Mouse (Mus musculus) gastrocnemius, postnatal 36 days (tissue): ENCODE results near the gene Ugt8a. TPM values are rescaled to one million over a fixed set of nuclear protein-coding genes. Genes with fewer than 3 reads are reported as not detected.

ENCODE experiments used
- DNase-seq, 2 experiments: peaks; one replicate each; pipeline ENCODE4 v3.0.0; 2022
- intact Hi-C: fragments of 180-260 bp; cut with DNase I; formaldehyde crosslinking; loops from one replicate; pipeline ENCODE4 v1.15.1; 2025
- long read RNA-seq, 2 experiments: library from polyadenylated mRNA; stranded (forward); transcript quantifications; one replicate each; pipeline ENCODE4 v2.0.0; 2021
- total RNA-seq, 2 experiments: library from RNA; stranded (reverse); gene quantifications; 2 replicates each; pipeline ENCODE4 v1.2.3; 2021

Ugt8a gene
- 1 to 10 TPM in 1 of 2 experiments, under 1 TPM in 1; 0.54 to 2.2 TPM for total RNA-seq
- long read RNA-seq, experiment 1 = 0 reads
- long read RNA-seq, experiment 2 = 0 reads

- intact Hi-C loops = no loop called here
- DNase-seq = no peak
These were observed at the start of gene Ugt8a for GRCm38 (mm10) chr3:125938092-125938755. Gene Ugt8a, minus strand, starts transcription at chr3:125938619.

DNA sequence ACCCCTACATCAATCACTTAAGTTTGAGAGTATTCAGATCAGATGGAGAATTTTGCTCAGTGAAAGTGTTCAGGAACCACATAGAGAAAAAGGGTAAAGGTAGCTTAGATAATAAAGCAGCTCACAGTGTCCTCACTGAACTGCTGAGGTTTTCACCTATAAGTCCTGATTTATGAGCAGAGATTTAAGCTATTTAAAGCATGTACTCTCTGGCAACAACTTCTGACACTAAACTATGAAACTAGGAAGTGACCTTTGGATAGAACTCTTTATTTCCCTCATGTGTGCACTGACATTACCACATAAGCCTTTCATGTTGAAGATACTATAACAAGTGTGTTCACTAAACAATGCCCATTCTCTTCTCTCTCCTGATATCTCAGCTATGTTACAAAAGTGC is 48.2 kb upstream of the Ugt8a start:
- no peak for DNase-seq
- intact Hi-C loops = no loop called here

GRCm38 (mm10) chr3:125983707-125984420 is 45.4 kb upstream of the Ugt8a start:
- intact Hi-C loops = no loop called here
- DNase-seq = no peak

- DNase-seq = no peak
- intact Hi-C loops = no loop called here
These were observed 41.1 kb upstream of the Ugt8a start for GRCm38 (mm10) chr3:125979475-125979874.

- intact Hi-C loops = no loop called here
- DNase-seq = no peak
These were observed 37.5 kb upstream of the Ugt8a start for GRCm38 (mm10) chr3:125975899-125976298.

GRCm38 (mm10) chr3:125969458-125969857 is 31.0 kb upstream of the Ugt8a start:
- intact Hi-C loops = no loop called here

DNA sequence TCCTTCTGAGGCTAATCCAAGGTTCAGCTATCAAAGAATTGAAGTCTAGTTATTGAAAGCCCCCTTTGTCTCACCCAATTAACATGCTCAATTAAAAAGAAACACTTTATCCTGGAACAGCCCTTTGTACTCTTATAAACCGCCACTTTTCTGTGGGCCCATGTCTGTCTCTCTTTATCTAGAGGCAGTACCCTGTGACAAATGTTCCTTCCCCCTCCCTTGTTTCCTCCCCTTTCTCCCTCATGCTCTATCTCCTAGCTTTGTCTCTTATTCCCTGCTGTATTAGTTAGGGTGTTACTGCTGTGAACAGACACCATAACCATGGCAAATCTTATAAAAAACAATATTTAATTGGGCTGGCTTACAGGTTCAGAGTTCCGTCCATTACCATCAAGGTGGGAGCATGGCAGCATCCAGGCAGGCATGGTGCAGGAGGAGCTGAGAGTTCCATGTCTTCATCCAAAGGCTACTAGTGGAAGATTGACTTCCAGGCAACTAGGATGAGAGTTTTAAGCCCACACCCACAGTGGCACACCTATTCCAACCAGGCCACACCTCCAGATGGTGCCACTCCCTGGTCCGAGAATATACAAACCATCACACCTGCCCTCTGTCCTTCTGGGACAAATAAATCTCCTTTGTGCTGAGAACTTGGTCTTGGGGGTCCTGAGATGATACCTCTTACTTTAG is 17.9 kb upstream of the Ugt8a start:
- DNase-seq = no peak
- intact Hi-C loops = no loop called here

More at GRCm38 (mm10) chr3:125969458-125969857, 31.0 kb upstream of the Ugt8a start:
- DNase-seq = no peak

- intact Hi-C loops = no loop called here
- no peak for DNase-seq
These were observed 16.5 kb upstream of the Ugt8a start for GRCm38 (mm10) chr3:125954881-125955280.

DNA sequence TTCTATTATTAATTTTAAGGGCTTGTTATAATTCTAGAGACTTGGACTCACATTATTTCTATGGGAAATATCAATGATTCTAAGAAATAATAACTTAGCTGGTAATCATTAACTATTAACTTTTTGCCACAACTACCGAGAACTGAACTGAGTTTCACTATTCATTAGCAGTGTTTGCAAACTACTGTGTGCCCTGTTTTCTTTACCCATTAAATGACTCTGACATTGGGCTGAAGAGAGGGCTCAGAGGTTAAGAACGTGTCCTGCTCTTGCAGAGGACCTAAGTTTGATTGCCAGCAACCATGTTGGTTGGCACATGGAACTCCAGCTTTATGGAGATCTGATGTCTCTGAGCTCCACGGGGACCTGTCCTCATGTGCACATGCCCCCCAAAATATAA is 2.4 kb upstream of the Ugt8a start:
- DNase-seq = no peak
- intact Hi-C loops = no loop called here

- intact Hi-C loops = no loop called here
- DNase-seq = no peak
These were observed 314 bp upstream of the Ugt8a start for GRCm38 (mm10) chr3:125938756-125939109.

GRCm38 (mm10) chr3:125937536-125938091 is 805 bp downstream of the Ugt8a start:
- intact Hi-C loops = no loop called here

DNA sequence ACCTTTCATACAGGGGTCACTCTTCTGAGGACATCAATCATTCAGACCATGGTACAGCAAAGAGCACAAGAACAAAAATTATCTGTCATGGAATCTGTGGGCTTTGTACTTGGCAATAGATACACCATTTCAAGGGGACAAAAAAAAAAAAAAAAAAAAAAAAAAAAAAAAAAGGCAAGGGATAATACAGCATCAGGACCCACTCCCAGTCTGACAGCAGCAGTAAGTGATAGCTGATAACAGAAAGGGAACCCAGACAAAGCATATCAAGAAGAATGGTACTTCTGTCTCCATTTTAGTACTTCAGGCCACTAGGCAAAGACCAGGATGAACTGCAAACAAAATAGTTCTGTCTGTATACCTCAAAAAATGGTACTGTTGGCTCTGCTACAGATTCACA is 2.6 kb downstream of the Ugt8a start:
- DNase-seq = no peak
- intact Hi-C loops = no loop called here

More at GRCm38 (mm10) chr3:125937536-125938091, 805 bp downstream of the Ugt8a start:
- no peak for DNase-seq

GRCm38 (mm10) chr3:125932594-125933237 is 5.7 kb downstream of the Ugt8a start:
- intact Hi-C loops = no loop called here
- no peak for DNase-seq

GRCm38 (mm10) chr3:125931059-125931458 is 7.4 kb downstream of the Ugt8a start:
- intact Hi-C loops = no loop called here
- no peak for DNase-seq

GRCm38 (mm10) chr3:125920876-125921275 is 17.5 kb downstream of the Ugt8a start:
- DNase-seq = no peak
- intact Hi-C loops = no loop called here

DNA sequence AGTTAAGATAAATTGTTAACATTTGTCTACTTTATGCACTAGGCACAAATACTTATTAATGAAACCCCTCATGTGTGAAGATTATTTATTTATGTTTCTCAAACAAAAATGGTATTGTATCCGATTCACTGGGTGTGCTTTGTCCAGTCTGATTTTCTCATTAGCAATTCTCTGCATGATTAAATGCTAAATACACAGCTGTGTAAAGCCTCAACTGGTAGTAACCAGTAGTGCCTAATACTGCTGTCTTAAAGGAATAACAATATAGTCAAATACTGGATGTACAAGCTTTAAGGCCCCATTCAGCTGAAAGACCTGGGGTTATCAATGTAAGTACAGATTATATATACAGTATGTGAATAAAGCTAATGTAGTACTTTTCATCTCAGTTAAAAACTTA is 39.4 kb downstream of the Ugt8a start:
- no peak for DNase-seq
- intact Hi-C loops = no loop called here

DNA sequence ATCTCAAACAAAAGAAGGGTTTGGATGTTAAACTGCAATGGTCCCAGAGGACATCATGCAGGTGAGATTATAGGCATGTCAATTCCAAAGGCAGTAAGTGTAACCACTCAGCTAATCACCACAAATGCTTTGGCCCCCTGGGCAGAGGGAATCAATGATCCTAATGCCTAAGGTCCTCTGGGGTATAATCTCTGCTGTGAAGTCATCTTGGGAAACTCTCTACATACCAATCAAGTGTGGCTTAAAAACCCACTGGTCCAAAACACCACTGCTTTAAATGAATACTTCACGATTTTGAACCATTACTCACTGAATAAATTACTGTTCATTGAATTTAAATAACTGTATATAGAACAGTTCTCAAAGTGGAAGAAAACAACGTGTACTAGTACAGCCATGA is 51.3 kb downstream of the Ugt8a start:
- DNase-seq = no peak
- intact Hi-C loops = no loop called here

DNA sequence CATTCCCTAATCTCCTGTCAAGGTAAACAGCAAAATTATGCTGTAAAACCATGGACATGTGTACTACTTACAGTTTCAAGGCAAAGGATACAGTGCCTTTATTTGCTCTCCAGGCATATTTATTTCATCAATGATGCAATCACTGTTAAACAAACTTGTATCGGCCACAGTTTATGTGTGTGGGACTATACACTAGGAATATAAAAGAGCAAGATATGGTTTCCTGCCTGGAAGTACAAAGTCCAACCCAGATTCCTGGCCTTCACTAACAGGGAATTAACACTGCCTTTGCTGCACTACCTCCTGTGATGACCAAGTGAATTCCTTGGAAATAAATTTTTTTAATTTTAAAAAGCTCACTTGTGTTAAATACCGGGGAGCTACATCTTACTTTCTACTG is 53.5 kb downstream of the Ugt8a start:
- intact Hi-C loops = no loop called here
- DNase-seq = no peak

DNA sequence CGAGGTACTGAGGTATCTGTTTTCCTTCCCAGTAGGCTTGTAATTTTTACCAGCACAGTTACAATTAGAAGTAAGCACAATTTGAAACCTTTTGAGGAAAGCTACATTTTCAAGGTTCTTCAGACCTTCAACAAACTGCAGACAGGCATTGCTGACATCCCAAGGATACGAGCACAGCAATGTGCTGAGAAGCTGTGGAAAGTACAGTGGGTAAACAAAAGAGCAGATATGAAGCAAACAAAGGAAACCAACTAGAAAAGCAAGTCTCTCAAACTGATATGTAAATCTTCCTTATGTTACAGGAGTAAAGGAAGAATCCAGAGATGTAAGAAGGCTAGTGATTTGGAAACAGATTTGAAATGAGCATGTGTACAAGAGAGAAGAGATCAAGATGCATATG is 54.0 kb downstream of the Ugt8a start:
- intact Hi-C loops = no loop called here

DNA sequence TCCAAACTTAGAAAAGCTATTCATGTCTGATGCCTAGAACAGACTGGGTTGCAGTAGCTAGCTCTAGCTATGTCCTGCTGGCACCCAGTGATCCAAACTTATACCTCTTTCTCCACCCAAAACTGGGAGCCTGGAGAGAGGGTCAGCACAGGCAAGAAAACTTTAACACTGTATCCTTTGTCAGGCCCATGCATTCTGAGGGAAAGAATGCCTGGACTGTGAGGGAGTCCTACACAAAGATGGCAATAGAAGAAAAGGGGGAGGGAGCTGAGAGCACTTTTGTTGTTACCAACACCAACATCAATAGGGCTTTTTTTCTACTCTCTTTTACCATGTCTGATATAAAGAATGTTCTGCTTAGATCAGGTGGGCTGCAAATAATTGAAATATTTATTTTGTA is 55.4 kb downstream of the Ugt8a start:
- DNase-seq = no peak
- intact Hi-C loops = no loop called here

More for the DNA sequence above, 54.0 kb downstream of the Ugt8a start:
- DNase-seq = no peak

DNA sequence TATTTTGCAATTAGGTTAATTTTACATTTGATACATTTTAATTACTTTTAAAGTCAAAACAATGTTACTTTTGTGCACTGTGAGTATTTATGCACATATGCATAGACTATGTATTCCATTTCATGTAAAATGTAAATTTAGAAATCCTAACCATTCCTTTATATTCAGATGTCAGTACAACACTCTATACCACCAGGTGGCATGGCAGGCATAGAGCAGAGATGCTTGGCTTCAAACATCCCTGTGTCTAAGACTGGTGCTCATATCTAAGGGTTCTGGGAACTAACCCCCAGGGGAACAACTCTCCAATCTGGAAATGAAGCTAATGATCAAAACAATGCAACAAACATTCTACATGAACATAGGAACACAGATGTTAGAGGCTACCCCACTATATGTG is 56.6 kb downstream of the Ugt8a start:
- intact Hi-C loops = no loop called here
- DNase-seq = no peak
